Mouse (Mus musculus): ENCODE results near the gene Cd2bp2.

Cd2bp2 gene

GRCm38 (mm10) chr7:127144412-127144811 lies 51.4 kb downstream of the Cd2bp2 start:
- TF ChIP-seq GATA4 (IDR thresholded peaks at IDR 0.05; ENCODE audit: insufficient replicate concordance, low read length): no peak

GRCm38 (mm10) chr7:127142666-127143065 lies 53.2 kb downstream of the Cd2bp2 start:
- TF ChIP-seq GATA4 (IDR thresholded peaks at IDR 0.05; ENCODE audit: insufficient replicate concordance, low read length): no peak

GRCm38 (mm10) chr7:127142214-127142613 lies 53.6 kb downstream of the Cd2bp2 start:
- TF ChIP-seq GATA4 (IDR thresholded peaks at IDR 0.05; ENCODE audit: insufficient replicate concordance, low read length): no peak
